Mouse (Mus musculus): ENCODE data around the gene Lrrc32.

- TF ChIP-seq HCFC1 (IDR thresholded peaks at IDR 0.05; ENCODE audit: borderline replicate concordance, insufficient read depth, low read length) (no peak), ZC3H11A (IDR thresholded peaks at IDR 0.05; ENCODE audit: borderline replicate concordance, low read depth, low read length) (no peak)
Measured at GRCm38 (mm10) chr7:98513251-98513650, 24.2 kb downstream of the Lrrc32 start.
